ENCODE assay signal across 9 mouse cellular contexts in the genomic region with DNA sequence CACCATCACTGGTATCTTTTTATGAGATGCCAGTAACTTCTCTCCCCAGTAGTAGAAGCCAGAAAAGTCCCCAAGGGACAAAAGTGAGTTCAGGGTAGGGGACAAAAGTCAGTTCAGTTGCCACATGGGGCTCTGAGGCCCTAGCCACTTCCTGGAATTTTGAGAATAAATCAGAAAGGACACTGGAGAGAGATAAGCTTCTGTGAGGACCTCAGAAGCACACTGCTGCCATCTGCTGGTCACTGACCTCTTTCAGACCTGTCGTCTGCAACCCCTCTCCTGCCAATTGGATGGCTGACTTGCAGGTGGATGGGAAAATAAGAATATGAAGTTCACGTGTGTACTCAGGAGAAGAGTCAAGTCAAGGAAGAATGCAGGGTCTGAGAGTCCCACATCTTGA. TPM values are rescaled to one million over a fixed set of nuclear protein-coding genes. Genes with fewer than 3 reads are reported as not detected.
DNase-seq lines count a peak whose midpoint lies in the region; ATAC-seq and TF ChIP-seq lines count a peak whose summit lies in the region.
"Had no signal": no experiment of that assay in that cellular context is flagged by ENCODE, and none has a peak within 500 bp of the region (broad histone marks: within the 10 kb centered on the region; RNA-seq: fewer than 3 reads in every experiment).

No protein-coding gene starts in this region.

- peaks cover 5% of the 10 kb centered on the region; the same call in 1 of the 2 replicates for H3K27me3 ChIP-seq in E14TG2a.4 (ENCODE audit: insufficient read depth, low read length)
- H3K27me3 ChIP-seq in hindbrain, embryonic 11.5 days (ENCODE audit: control insufficient read depth, insufficient read depth, low read length) = no peaks in the 10 kb centered on the region

- H3K9ac ChIP-seq in hindbrain, embryonic 11.5 days (ENCODE audit: low read depth, low read length) = no peak overlapping the region
- H3K9ac ChIP-seq: heart, embryonic 13.5 days had no signal

- no peak overlapping the region for H3K4me3 ChIP-seq in E14TG2a.4 (replicated peaks; ENCODE audit: low read length)
- no peak overlapping the region for H3K4me3 ChIP-seq in embryonic fibroblast, embryonic 13.5 days (ENCODE audit: insufficient read depth, low read length)
- H3K4me3 ChIP-seq in hindbrain, embryonic 11.5 days (ENCODE audit: low read depth, low read length) = no peak overlapping the region
- H3K4me3 ChIP-seq: heart, embryonic 13.5 days had no signal

- 9% methylated on average over 2 of the region's 2 CpGs for WGBS in hindbrain, embryonic 11.5 days

- no peaks in the 10 kb centered on the region for H3K36me3 ChIP-seq in E14TG2a.4 (ENCODE audit: insufficient read depth, low read length)
- H3K36me3 ChIP-seq in hindbrain, embryonic 11.5 days (ENCODE audit: control insufficient read depth, insufficient read depth, low read length) = no peaks in the 10 kb centered on the region
- H3K36me3 ChIP-seq: heart, embryonic 13.5 days had no signal

- H3K4me1 ChIP-seq in E14TG2a.4 (replicated peaks; ENCODE audit: low read depth, low read length) = no peaks in the 10 kb centered on the region; the same call in 1 of the 2 replicates
- peaks cover 6% of the 10 kb centered on the region; the same call in 1 of the 2 replicates for H3K4me1 ChIP-seq in embryonic fibroblast, embryonic 13.5 days (ENCODE audit: control insufficient read depth, insufficient read depth, low read length)
- no peaks in the 10 kb centered on the region for H3K4me1 ChIP-seq in hindbrain, embryonic 11.5 days (replicated peaks; ENCODE audit: control insufficient read depth, insufficient read depth, low read length)

- TF ChIP-seq CTCF in E14TG2a.4 (conservative IDR thresholded peaks at IDR 0.05; ENCODE audit: low read length) = peak; percentile 45
- TF ChIP-seq CTCF in embryonic fibroblast, embryonic 13.5 days (IDR thresholded peaks at IDR 0.05; ENCODE audit: borderline replicate concordance, insufficient read depth, low read length) = peak; percentile 84

- peaks cover 3% of the 10 kb centered on the region; the same call in 1 of the 2 replicates for H3K9me3 ChIP-seq in E14TG2a.4 (ENCODE audit: low read length)
- no peaks in the 10 kb centered on the region for H3K9me3 ChIP-seq in hindbrain, embryonic 11.5 days (ENCODE audit: control insufficient read depth, low read length)
- H3K9me3 ChIP-seq: heart, embryonic 13.5 days had no signal

- no peak overlapping the region for H3K4me2 ChIP-seq in hindbrain, embryonic 11.5 days (replicated peaks; ENCODE audit: low read depth, low read length)
- H3K4me2 ChIP-seq: heart, embryonic 13.5 days had no signal

- no peak for ATAC-seq in hindbrain, embryonic 11.5 days (ENCODE audit: low FRiP score)

- no peak overlapping the region for H3K27ac ChIP-seq in embryonic fibroblast, embryonic 13.5 days (ENCODE audit: insufficient read depth, low read length)
- no peak overlapping the region for H3K27ac ChIP-seq in hindbrain, embryonic 11.5 days (ENCODE audit: low read depth, low read length)
- H3K27ac ChIP-seq: heart, embryonic 13.5 days had no signal

- TF ChIP-seq POLR2A in embryonic fibroblast, embryonic 13.5 days (IDR thresholded peaks at IDR 0.05; ENCODE audit: low read depth, low read length) = no peak

- peak; percentile 83 to 90 for DNase-seq in adrenal gland, postnatal 36 days
- peak; percentile 83 for DNase-seq in hindbrain, embryonic 11.5 days (ENCODE audit: low spot score)
- DNase-seq in layer of hippocampus, postnatal 10 days (ENCODE audit: low spot score in 2 of 2) = peak; percentile 84 to 87
- DNase-seq in lung, postnatal 25 days (ENCODE audit: low spot score) = peak; percentile 65
- DNase-seq in retina, postnatal 7 days (ENCODE audit: low read depth, low spot score) = peak; percentile 66
- peak; percentile 38 to 82 for DNase-seq in urinary bladder, postnatal 4 days (ENCODE audit: low spot score in 2 of 2)

RNA-seq across cellular contexts. Expression of a gene that starts 25.4 kb away (rescaled TPM):
- total RNA-seq in adrenal gland, postnatal 36 days (2021) = under 1 TPM; 0.26 to 0.33 TPM
- not detected in 2 replicates for polyA plus RNA-seq in embryonic fibroblast, embryonic 13.5 days (2011; ENCODE audit: insufficient read length, low read depth, missing spikeins)
- polyA plus RNA-seq in hindbrain, embryonic 11.5 days (2014; fragmentation: Nextera tagmentation; extraction: Ambion mirVana) = not detected in 2 replicates
- not detected for total RNA-seq in layer of hippocampus, postnatal 10 days (2021)

RNA-seq across cellular contexts. Expression of a gene that starts 31.3 kb away (rescaled TPM):
- total RNA-seq in adrenal gland, postnatal 36 days (2021) = under 1 TPM in 1 of 2 experiments, not detected in 1; 0.13 TPM
- not detected in 2 replicates for polyA plus RNA-seq in embryonic fibroblast, embryonic 13.5 days (2011; ENCODE audit: insufficient read length, low read depth, missing spikeins)
- not detected in 2 replicates for polyA plus RNA-seq in hindbrain, embryonic 11.5 days (2014; fragmentation: Nextera tagmentation; extraction: Ambion mirVana)
- not detected for total RNA-seq in layer of hippocampus, postnatal 10 days (2021)
- polyA plus RNA-seq: heart, embryonic 13.5 days had no signal

RNA-seq across cellular contexts. Expression of a gene that starts 42.9 kb away (rescaled TPM):
- not detected for total RNA-seq in adrenal gland, postnatal 36 days (2021)
- not detected in 2 replicates for polyA plus RNA-seq in embryonic fibroblast, embryonic 13.5 days (2011; ENCODE audit: insufficient read length, low read depth, missing spikeins)
- polyA plus RNA-seq in hindbrain, embryonic 11.5 days (2014; fragmentation: Nextera tagmentation; extraction: Ambion mirVana) = not detected in 2 replicates
- total RNA-seq in layer of hippocampus, postnatal 10 days (2021) = not detected
- polyA plus RNA-seq: heart, embryonic 13.5 days had no signal

RNA-seq across cellular contexts. Expression of a gene that starts 56.1 kb away (rescaled TPM):
- not detected for total RNA-seq in adrenal gland, postnatal 36 days (2021)
- polyA plus RNA-seq in embryonic fibroblast, embryonic 13.5 days (2011; ENCODE audit: insufficient read length, low read depth, missing spikeins) = not detected in 2 replicates
- not detected in 2 replicates for polyA plus RNA-seq in hindbrain, embryonic 11.5 days (2014; fragmentation: Nextera tagmentation; extraction: Ambion mirVana)
- under 1 TPM in 1 of 2 experiments, not detected in 1; 0.21 TPM for total RNA-seq in layer of hippocampus, postnatal 10 days (2021)

RNA-seq across cellular contexts. Expression of a gene that starts 58.2 kb away (rescaled TPM):
- under 1 TPM; 0.40 to 0.56 TPM for total RNA-seq in adrenal gland, postnatal 36 days (2021)
- polyA plus RNA-seq in embryonic fibroblast, embryonic 13.5 days (2011; ENCODE audit: insufficient read length, low read depth, missing spikeins) = not detected in 2 replicates
- polyA plus RNA-seq in hindbrain, embryonic 11.5 days (2014; fragmentation: Nextera tagmentation; extraction: Ambion mirVana) = not detected in 2 replicates
- total RNA-seq in layer of hippocampus, postnatal 10 days (2021) = not detected
